Mouse (Mus musculus) olfactory bulb, adult 2 months (tissue): ENCODE measurements around the gene Ppil3.

Source experiments
- CTCF ChIP-seq: fragments of 200-500 bp; IDR thresholded peaks from 2 replicates; pipeline ENCODE4 v1.5.1; 2012; ENCODE audit warnings: low read depth, mild to moderate bottlenecking, low read length, moderate library complexity; ENCODE audit not compliant: insufficient read depth
- POLR2A ChIP-seq: fragments of 200-500 bp; IDR thresholded peaks from 2 replicates; pipeline ENCODE4 v1.6.1; 2012; ENCODE audit warnings: mild to moderate bottlenecking, low read depth, low read length, moderate library complexity; ENCODE audit not compliant: insufficient read depth

GRCm38 (mm10) chr1:58465561-58465960, 20.3 kb upstream of the Ppil3 start:
- TF ChIP-seq POLR2A (no peak), CTCF (no peak)
